Mouse (Mus musculus): Measurements from ENCODE around the gene Orc1. TPM values are rescaled to one million over a fixed set of nuclear protein-coding genes. Genes with fewer than 3 reads are reported as not detected.
A peak's percentile ranks its signal among the peaks of the same experiment; 100 is the strongest.

The Orc1 gene
- polyA plus RNA-seq (2012; rRNA removed), result 0.22 and 0.36 TPM in 2 replicates

DNA sequence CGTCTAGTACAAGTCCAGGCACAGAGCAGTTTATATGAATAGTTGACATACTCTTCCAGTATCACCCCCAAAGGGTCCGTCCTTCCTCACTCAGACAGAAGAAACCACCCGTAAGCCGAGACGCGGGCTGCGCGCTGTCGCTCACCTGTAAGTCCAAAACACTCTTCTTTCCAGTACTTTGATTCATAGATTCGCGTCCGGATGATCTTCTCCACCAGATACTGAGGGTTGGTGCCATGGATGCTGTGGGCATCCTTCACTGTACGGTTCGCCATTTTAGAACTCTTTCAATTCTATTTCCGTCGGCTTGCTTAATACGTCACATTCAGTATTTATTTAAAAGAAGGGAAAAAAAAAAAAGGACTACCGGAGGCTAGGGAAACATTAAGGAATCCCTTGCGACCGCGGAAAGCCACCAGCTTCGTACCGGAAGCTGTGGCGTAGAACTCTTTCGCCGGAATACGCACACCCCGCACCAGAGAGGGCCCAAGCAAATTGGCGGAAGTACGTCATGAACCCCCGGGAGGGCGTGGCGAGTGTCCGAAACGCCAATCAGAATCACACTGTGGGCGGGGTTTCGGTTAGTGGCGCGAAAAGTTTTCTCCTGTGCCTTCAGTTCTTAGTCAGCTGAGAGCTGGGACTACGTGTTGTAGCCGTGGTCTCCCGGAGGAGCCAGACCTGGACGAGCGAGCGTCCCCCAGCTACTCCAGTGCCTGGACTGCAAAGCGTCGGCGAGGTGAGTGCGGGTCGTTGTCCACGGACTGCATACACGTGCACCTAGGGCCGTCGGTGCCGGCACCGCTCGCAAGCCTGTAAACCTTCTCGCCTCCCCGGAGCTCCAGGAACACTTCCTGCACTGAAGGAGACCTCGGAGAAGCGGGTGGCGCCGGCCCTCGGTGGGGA is at the start of gene Orc1, which contains the start of gene Prpf38a:
Gene Orc1, plus strand, starts transcription at position 584 of the 903 bp plus-strand sequence.
Gene Prpf38a, minus strand, starts transcription at position 497 of the 903 bp plus-strand sequence.
- peak; percentile 77 for DNase-seq (ENCODE audit: low read depth)

- no peak for DNase-seq (ENCODE audit: low read depth)
These were observed 39.5 kb upstream of the Orc1 start for GRCm38 (mm10) chr4:108539701-108540100.

GRCm38 (mm10) chr4:108565026-108565425 is 14.2 kb upstream of the Orc1 start:
- DNase-seq (ENCODE audit: low read depth), result no peak

DNA sequence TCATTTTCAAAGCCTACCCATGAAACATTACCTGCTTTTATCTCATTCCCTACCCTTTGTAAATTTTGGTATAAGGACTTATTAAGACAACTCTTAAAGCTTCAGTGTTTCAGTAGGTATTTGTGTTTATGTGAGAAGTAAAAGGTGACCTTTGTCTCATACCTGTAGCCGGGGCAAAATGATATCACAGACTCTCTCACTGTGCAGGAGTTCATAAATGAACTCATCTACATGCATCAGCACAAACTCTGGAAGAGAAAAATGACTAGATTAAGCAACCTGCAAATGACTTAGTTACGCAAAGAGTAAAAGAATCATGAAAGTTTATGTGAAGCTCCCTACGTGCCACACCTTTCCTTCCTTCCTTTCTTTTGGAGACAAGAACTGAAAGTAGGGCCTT is 6.6 kb upstream of the Orc1 start:
- DNase-seq (ENCODE audit: low read depth), result no peak

DNA sequence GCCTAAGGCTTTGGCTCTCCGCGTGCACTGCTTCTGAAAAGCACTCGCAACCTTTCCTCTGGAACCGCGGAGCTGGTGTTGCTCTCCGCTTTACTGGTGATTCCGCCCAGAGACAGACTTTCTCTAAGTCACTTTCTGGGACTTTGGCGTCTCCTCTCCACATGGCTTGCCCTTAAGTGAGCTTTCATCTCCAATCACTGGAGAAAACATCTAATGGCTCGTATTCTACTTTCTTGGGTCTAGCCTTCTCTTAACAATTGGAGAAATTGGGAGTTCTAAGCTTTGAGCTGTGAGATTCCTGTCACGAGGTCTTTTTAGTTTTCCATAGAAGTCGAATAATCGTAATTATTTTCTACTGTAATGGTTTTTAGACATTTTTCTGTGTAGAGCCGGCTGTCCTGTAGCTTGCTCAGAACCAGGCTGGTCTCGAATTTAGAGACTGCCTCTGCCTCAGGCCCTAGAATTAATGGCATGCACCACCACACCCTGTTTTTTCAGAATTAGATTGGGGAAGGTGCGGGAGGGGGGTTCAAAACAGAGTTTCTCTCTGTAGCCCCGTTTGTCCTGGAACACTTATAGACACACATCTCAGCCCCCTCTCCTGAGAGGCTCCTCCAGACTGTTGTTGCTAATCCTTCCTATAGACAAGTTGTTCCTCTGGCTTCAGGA is 654 bp downstream of the Orc1 start:
- DNase-seq (ENCODE audit: low read depth), result no peak

DNA sequence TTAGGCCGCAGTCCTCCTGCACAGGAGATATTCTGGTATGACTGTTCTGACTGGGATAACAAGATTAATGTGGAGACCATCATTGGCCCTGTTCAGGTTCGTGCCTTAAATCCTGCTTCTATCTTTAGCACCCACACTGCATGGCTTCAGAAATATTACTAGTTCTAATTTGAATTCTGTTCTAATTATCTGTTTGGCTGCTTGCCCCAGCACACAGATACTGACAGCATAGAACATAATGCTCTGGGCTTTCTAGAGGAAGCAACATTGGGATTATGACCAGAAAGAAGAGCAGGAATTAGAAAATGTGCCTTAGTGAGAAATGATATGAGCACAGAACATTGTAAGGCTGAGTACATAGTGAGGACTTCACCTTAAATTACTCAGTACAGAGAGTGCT is 14.2 kb downstream of the Orc1 start:
- no peak for DNase-seq (ENCODE audit: low read depth)

DNA sequence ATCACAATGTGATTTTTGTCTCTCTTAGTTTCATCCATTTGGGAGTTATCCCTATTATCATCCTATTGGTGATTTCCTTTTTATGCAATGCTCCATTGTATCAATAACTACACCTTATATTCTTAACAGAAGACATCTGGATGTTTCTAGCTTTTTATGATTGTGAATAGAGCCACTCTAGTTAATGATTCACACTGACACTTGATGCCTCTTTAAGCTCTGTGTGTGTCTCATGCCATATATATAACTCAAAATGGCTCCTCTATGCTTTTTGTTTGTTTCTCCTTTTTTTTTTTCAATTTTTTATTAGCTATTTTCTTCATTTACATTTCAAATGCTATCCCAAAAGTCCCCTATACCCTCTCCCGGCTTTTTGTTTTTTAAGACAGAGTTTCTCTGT is 16.6 kb downstream of the Orc1 start:
- DNase-seq (ENCODE audit: low read depth), result no peak

- DNase-seq (ENCODE audit: low read depth), result no peak
These were observed 19.1 kb downstream of the Orc1 start for GRCm38 (mm10) chr4:108598306-108598705.

GRCm38 (mm10) chr4:108601870-108602269 is 22.6 kb downstream of the Orc1 start:
- DNase-seq (ENCODE audit: low read depth), result no peak

- DNase-seq (ENCODE audit: low read depth), result no peak
These were observed 29.4 kb downstream of the Orc1 start for GRCm38 (mm10) chr4:108608651-108609050.

GRCm38 (mm10) chr4:108610935-108611334 is 31.7 kb downstream of the Orc1 start:
- no peak for DNase-seq (ENCODE audit: low read depth)

DNA sequence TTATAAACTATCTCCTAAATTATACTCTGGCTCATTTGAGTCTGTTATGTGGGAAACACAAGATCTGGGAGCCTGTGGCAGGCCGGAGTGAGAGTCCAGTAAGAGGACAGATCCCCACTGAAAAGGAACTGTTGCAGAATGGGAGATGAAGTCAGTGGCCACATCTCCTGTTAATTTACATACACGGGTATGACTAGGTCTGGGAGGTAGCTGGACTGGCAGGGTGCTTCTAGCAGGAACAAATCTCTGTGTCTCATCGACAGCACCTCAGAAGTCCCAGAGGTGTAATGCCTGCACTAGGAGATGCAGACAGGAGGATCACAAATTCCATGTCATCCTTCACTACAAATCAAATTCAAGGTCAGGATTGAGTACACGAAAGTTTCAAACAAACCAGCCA is 39.4 kb downstream of the Orc1 start:
- DNase-seq (ENCODE audit: low read depth), result no peak

- DNase-seq (ENCODE audit: low read depth), result no peak
These were observed 39.9 kb downstream of the Orc1 start for GRCm38 (mm10) chr4:108619165-108619564.

DNA sequence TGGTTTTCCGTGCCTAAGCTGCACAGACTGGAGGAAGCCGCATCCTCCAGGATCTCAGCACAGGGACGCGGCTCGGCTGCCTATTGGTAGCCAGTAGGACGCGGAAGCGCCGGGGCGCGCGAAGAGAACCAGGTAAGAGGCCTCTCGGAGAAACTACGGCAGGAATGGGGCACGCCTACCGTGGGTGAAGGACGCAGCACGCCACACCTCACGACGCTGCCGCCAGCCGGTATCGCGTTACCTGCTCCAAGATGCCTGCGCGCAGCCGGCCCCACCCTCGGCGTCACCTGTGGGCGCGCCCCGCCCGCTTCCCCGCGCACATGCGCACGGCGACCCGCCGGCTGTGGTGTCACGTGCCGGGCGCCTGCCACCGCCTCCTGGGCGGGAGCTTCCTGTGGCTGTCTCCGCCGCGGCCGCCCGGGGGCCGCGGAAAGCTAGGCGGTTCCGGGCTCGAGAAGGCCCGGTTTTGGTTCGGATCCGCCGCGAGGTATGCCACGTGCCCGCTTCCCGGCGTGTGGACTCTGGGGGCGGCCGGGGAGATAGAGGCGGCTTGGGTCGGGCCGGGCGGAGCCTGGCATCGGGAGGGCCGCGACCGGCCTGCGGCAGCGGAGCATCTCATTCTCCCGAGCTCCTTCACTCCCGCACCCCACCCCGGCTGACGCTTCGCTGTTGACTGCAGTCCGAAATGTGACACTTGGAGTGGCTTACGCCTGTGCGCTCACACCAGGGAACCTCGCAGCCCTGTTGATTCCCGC is 40.5 kb downstream of the Orc1 start, which contains the start of gene Cc2d1b:
Gene Cc2d1b, plus strand, starts transcription at position 354 of the 755 bp plus-strand sequence.
- DNase-seq (ENCODE audit: low read depth), result peak; percentile 51

GRCm38 (mm10) chr4:108620536-108620935 is 41.3 kb downstream of the Orc1 start:
- no peak for DNase-seq (ENCODE audit: low read depth)

GRCm38 (mm10) chr4:108621504-108621903 is 42.3 kb downstream of the Orc1 start:
- DNase-seq (ENCODE audit: low read depth), result no peak

GRCm38 (mm10) chr4:108627066-108627465 is 47.8 kb downstream of the Orc1 start:
- no peak for DNase-seq (ENCODE audit: low read depth)

- no peak for DNase-seq (ENCODE audit: low read depth)
These were observed 50.2 kb downstream of the Orc1 start for GRCm38 (mm10) chr4:108629363-108629880.

GRCm38 (mm10) chr4:108630096-108630495 is 50.9 kb downstream of the Orc1 start:
- DNase-seq (ENCODE audit: low read depth), result no peak

- DNase-seq (ENCODE audit: low read depth), result no peak
These were observed 52.4 kb downstream of the Orc1 start for GRCm38 (mm10) chr4:108631616-108632015.

- DNase-seq (ENCODE audit: low read depth), result no peak
These were observed 54.5 kb downstream of the Orc1 start for GRCm38 (mm10) chr4:108633703-108634102.

DNA sequence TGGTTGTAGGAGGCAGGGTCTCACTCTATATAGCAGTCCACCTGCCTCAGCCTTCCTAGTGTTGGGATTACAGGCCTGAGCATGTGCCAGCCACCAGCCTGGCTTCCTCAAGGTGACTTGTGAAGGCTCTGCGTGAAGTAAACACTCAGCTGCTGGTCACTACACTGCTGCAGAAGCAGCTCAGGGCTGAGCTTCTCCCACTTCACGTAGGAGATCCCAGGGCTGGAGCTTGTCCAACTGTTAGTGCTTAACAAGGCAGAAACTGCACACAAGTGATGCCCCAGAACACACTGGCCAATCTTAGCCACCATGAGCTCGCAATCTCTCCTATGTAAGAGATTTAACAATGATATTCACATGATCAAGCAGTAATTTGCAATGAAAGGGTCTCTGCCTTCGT is 55.5 kb downstream of the Orc1 start:
- no peak for DNase-seq (ENCODE audit: low read depth)
